Mouse (Mus musculus) retina, embryonic 14.5 days (tissue): Measurements from ENCODE around the gene Lzic.
A peak's percentile ranks its signal among the peaks of the same experiment; 100 is the strongest.

Experiments used
- DNase-seq: peaks from one replicate; pipeline ENCODE4 v3.0.0-alpha.2; 2015; ENCODE audit warnings: low spot score

Gene Lzic

DNA sequence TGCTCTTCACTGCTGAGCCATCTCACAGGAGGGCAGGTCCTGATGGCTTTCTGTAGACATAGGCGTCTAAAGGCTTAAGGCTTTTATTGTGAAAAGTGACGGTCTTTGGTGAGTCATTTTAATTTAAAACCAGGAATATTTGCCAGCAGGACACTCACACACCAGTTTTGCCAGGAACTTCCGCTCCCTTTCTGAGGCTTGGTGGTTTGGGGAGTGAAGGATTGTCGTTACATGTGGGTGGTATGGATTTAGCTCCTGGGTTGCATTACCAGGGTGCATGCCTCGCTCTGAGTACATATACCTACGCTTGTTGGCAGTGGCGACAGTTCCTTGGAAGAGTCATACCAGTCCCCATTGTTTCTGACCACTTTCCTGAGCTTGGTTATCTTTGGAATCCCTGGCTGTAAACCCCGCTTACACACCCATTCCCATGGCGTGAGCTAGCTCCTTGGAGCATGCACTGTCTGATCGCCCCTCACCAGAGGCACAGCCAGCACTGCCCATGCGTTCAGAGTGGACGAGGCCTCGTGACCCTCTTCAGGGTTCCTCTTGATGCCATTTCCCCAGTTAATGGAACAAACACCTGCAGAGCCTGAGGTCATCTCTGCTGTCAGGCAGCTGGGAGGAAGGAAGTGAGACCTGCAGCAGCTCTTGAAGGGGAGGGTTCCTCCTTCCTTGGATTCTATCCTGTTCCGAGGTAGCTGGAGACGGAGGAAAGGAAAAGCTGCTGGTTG lies 42.8 kb downstream of the Lzic start:
- DNase-seq = no peak

DNA sequence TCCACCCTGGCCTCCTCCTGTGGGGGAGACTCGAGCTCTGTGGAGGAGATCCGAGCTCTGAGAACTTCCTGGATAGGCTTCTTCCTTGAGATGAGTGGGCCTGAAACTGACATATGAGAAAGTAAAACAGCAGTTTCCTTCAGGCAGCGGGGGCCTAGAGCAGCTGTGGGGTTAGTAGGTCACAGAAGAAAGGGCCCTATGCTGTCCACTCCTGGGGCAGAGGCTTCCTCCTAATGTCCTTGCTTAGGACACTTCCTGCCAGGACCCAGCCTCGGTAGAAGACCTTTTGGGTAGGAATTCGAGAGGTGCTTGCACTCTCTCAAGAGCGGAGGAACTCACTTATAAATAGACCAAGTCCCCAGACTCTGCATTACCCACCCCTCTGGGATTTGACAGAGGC lies 44.7 kb downstream of the Lzic start:
- DNase-seq = no peak

DNA sequence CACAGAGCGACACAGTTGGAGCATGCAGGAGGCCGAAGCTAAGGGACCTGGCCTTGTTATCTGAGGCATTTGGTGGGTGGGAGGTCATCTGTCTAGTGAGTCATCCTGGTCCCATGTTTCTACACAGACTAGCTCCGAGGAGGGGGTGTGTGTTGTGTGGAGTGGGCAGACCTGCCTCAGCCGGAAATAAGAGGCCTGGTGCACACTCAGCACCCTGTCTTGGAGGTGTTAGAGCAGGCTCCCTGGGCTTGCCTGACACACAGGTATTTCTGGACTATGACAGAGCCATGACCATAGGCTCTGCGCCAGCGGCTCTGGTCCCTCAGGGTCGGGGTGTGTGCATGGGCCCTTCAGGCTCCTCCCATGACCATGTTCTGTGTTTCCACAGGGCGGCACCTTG lies 54.4 kb downstream of the Lzic start:
- no peak for DNase-seq

DNA sequence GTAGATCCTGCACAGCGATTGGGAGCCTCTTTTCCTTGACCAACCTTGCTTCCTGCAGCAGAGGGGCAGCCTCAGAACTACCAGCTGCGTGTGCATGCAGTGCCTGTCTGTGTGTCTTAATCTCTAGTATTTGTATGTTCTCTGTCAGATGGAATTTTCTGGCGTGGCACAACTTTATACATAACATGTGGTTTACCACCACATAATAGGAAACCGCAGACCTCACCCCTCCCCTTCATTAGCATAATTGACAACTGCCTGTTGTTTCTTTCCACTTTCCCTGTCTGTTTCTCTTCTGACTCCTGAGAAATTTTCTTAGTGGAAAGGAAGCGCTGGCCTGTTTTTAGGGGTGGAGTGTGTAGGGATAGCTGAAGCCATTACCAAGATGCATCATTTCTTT lies 56.9 kb downstream of the Lzic start:
- no peak for DNase-seq

DNA sequence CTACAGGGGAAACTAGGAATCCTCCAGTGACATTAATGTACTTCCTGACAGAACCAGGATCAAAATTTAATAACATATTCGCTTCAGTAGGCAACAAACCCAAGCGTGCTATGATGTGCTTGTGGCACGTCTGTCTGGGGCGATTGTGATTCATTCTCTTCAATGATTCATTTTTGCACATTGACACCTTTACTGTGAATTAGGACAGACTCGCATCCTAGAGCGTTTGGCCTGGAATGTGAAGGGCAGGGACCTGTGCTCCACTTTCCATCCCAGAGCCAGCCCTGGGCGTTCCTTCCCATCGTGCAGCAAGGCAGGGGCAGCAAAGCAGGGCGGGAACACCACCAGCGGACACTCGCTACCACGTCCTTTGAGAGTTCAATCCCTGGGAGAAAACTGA lies 57.4 kb downstream of the Lzic start:
- no peak for DNase-seq

DNA sequence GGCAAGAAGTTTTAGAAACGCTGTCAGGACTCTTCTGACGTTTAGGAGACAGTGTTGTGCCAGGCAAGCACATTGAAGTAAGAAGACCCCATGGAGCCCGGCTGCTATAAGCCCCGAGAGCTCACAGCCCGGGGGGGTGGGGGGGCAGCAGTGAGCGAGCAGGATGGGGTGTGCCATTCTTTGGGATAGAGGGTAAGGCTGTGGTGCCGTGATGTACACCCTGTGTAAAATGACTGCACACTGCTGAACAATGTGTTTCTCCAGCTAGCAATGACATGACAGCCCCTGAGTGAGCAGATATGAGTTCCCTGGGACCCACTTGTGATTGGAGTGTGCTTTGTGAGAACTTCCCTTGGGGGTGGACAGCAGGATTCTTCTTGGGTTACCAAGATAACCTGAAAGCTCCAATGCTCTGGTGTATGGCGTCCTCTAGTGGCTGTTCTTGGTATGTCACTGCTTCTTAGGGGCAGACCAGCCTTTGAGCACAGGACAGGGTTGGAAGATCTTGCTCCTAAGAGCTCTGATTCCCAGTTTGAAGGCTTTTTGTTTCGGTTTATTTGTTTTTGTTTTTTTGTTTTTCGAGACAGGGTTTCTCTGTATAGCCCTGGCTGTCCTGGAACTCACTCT lies 58.0 kb downstream of the Lzic start:
- peak; percentile 97 for DNase-seq

DNA sequence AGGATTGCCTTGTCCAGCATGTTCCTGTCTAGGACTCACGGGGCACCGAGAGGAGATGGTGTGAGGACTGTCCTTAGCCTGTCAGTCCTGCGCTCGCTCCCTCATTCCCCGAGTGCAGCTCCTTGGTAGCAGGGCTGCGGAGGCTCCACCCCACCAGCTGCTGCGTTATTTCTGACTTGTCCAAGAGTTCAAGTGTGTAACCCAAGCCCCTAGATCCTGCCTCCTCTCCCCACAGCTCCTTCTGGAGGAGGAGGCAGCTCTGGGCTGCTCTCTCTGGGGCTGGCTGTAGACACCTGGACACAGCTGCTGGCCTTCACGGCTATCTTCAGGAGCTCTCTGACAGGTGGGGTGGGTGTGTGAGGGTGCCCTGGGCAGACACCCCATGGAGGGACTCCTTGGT lies 59.9 kb downstream of the Lzic start:
- no peak for DNase-seq
